Mouse (Mus musculus) spleen, adult 18-20 months (tissue): ENCODE measurements around the gene Stx8.

Experiments used
- DNase-seq, 2 experiments: peaks; one replicate each; pipeline ENCODE4 v3.0.0; 2022; ENCODE audit warnings: mixed read lengths in 2 of 2

Gene Stx8

DNA sequence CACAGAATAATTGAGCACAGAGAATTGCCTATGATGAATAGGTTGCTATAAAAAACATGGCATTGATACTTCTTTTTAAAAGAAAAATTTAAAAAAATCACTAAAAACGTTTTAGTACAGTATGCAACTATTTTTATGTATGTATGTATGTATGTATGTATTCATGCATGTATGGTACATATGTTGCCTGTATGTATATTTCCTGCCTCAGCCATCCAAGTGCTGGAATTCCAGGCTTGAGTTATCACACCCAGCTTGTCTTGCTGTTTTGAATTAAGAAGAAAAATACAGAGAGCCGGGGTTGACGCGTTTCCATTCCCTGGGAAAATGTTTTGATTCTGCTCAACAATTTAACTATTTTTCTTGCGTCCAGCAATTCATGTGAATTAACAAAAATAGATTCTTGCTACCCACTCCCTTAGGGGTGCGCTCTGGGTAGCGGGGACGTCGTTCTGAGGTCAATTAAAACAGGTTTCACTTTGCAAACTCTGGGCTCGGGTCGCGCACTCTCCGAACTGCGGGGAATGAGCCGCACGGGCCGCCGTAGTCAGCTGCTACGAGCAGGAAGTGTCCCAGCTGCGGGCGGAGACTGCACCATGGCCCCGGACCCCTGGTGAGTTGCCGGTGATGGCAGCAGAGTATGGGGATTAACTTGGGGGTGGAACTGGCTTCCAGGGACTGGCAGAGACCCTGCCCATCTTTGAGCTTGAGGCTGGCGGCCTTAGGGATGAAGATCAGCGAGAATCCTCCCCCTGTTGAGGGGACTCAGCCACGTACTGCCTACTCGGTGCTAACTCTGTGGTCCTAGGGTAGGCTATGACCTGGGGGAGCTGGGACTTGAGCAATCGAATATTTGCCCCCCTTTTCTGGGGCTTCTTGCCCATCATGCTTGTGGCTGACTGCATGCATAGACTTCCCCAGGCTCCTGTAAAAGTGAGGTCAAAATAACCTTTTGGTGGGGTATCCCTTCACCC, at the start of gene Stx8:
Gene Stx8, plus strand, starts transcription at position 289 of the 974 bp plus-strand sequence.
- peak; percentile 80 to 95 for DNase-seq

DNA sequence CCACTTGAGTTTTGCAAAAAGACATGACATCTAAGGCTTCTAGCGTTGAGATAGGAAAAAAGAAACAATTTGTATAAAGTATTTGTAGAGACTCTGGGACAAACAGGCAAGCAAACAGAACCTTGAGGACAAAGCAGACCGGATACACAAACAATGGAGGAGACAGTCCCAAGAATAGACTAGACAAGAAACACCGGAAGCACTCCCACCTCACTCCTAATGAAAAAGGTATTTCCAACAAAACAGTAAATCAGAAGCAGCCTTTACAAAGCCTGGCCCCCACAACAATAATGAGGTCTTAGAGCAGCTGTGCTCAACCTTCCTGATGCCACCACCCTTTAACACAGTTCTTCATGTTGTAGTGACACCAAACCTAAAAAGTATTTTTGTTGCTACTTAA, 48.9 kb upstream of the Stx8 start:
- no peak for DNase-seq

DNA sequence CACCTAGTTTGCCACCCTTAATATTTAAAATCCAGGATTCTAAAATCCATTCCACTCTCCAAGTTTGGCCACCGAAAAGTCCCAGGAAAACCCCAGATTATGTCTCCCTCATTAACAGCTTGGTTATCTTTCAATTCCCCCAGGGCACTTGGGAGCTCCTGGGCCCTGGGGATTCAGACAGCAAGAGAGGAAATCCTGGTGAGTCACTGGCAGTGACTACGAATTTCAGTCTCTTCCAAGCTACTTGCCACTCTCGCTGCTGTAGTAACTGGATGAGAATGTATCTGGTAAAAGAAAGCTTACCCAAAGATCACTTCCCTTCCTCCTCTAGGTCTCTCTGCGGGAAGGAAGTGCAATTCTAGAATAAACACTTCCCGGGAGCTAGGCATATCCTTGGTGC, 46.4 kb upstream of the Stx8 start:
- DNase-seq = no peak

DNA sequence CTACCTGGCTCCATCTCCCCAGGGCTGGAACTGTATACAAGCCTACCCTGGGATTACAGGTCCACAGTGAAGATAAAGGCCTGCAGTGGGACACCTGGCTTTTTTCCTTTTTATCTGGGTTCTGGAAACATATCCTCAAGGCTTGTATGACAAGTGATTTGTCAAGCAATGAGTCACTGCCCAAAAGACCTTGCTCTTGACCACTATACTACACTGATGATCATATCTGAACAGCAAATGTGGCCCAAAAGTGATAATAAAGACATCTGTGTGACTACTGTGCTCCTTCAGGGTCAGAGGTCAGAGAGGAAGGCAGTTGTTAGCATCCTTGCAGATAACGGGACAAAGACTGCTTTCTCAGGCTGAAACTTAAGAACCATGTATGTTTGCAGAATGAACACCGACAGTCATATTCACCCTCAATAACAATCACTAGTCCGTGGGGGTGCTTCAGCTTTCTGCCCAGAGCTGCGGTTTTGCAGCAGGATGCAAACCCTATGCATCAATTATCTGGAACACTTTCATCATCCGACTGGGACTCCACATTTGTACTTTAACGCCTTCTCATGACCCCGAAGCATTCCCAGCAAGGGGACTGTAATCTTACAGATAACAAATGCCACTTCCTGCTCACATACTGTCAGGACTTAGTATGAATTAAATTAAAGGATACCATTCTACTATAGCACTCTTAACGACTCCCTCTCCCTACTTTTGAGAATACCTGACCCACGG, 45.6 kb upstream of the Stx8 start:
- no peak for DNase-seq

DNA sequence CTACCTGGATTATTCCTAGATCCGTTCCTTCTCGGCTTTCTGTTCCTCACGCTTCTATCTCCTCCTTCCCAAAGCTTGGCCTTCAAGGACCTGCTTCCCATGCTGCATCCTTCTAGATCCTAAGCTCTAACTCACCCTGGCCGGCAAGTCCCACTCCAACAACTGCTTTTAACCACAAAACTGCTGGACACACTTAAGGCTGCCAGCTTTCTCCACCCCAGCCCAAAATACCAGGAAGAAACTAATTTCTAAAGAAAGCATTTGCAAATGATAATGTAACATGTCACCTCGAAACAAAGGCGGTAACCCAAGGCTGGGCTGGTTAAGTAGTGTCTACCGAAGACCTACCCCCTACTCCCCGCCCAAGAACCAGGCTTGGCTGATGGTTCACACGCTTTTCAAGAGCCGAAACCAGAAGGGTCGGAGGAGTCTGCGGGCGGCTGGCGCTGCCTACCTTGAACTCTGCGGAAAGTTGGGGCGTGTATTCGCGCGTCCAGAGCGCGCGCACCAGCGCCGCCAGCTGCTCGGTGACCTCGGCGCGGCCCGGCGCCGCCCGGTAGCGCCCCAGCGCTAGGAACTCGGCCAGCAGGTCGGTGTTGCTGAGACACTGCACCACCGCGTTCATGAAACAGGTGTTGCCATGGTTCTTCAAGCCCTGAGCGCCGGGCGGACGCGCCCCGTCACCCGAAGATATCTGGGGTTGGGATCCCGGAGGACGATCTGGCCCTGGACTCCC, 44.7 kb upstream of the Stx8 start:
- peak in 1 of 2 experiments; percentile 9 for DNase-seq

DNA sequence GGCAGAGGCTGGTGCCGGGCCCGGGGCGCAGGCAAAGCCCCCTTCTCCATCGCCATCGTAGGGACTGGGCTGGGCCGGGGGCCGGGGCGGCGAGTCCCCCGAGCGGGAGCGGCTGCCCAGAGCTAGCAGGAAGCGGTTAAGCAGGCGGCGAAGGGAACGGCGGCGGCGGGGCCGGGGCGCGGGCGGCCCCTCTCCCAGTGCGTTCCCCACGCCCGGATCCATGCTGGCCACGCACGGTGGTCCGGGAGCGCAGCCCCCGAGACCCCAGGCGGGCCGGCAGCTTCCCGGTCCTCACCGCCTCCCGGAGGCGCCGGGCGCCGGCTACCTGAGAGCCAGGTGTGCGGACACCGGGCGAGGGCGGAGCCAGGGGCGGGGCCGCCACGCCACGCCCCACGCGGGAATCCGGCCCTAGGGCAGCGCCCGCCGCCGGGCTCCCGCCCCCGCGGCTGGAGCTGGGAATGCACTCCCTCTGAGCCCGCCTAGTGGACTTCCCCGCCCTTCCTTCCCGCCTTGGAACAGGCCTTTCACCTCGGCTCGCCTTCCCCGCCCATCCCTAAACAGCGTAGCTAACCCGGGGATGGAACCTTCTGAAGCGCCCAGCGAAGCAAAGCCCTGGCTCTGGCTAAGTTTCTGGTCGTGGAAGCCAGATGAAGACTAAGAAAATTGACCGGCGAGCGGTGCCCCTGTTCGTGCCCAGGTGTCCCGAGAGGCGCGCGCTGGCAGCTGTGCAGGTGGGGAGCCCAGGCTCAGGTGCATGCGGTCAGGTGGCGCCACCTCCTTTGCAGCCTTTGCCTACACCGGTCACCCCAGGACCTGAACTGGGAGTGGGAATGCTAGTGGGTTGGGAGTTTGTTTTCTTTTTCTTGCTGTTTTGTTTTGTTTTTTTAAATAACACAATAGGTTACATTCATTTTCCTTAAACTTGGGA, 43.9 kb upstream of the Stx8 start, which contains the start of gene Usp43:
Gene Usp43, minus strand, starts transcription at position 327 of the 928 bp plus-strand sequence.
- DNase-seq = no peak

DNA sequence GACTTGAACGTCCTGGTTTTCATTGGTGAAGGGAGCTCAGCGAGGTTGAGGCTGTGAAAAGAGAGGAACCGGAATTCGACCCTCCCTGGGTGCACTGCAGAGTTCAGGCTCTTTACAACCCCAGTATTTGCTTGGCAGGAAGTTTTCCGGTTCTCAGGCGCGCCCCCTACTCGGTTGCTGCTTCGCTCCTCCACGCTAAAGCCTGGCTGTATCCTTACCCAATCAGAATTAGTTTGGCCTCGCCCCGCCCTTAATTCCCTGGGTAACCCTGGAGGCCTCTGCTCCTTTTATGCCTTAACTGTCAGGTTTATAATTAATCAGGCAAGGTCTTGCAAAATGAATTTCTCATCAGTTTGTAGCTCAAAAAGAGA, 43.3 kb upstream of the Stx8 start:
- DNase-seq = peak; percentile 8 to 45

DNA sequence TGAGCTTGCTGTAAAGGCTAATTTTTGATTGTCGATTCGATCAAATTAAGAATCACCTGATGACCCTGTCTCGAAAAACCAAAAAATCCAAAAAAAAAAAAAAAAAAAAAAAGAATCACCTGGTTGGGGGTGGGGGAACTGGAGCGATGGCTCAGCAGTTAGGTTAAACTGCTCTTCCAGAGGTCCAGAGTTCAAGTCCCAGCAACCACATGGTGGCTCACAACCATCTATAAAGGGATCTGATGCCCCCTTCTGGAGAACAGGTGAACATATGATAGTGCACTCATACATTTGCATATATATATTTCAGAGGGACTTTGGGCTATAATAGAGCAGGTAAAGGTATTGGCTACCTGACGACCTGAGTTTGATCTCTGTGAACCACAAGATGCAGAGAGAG, 42.3 kb upstream of the Stx8 start:
- no peak for DNase-seq

DNA sequence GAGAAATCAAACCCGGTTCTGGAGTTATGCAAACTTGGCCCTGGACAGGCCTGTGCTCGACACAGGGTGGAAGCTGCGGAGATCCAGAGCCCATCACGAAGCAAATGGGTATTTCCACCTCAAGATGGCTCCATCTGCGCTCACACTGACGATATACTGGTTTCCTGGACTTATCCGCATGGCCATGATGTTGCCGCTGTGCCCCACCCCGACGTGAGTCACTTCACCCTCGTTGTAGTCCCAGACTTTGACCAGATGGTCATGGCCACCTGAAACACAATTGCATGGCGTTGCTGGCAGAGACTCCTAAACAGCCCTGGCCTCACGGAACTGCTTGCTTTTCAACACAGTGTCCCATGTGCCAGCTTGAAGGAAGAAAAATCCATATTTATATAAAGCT, 41.0 kb upstream of the Stx8 start:
- DNase-seq = no peak

DNA sequence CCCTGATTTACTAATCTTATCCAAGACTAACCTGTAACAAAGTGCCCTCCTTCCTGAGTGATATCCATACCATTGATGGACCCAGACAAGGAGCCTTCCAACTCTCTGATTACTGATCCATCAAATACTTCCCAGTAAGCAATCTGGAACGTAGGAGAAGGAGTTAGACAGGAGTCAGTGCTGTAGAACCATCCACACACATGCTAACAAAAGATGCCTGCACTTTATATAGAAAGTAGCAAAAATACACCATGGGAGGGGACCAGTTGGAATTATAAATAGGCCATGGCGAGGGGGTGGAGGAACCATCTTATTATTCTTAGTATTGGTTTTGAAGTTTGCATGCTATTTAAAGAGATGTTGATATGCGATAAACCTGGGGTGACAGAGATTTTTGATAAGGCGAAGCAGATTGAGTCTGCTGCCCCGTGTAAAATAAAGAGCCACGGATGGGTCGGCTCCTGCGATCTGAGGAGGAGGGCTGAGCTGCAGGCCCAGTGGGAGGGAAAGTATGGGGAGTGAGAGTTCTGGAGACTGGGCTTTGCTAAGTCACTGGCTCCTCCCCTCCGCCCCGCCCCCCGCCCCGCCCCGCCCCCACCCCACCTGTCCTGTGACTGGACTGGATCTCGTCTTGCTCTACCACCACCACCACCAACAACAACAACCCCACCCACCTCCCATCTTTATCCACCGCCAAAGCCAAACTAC, 39.5 kb upstream of the Stx8 start:
- no peak for DNase-seq

DNA sequence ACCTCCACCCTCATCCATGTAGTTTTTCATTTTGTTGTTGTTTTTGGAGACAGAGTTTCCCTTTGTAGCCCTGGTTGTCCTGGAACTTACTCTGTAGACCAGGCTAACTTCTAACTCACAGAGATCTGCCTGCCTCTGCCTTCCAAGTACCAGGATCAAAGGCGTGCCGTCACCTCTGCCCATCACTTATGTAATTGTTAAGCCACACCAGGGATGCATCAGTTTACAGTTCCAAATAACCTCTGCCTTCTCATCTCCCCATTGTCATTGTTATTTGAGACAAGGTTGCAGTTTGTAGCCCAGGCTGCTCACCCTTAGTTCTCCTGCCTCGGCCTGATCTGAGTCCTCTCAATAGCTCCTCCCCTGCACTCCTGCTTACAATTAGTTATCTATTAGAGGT, 33.8 kb upstream of the Stx8 start:
- no peak for DNase-seq

DNA sequence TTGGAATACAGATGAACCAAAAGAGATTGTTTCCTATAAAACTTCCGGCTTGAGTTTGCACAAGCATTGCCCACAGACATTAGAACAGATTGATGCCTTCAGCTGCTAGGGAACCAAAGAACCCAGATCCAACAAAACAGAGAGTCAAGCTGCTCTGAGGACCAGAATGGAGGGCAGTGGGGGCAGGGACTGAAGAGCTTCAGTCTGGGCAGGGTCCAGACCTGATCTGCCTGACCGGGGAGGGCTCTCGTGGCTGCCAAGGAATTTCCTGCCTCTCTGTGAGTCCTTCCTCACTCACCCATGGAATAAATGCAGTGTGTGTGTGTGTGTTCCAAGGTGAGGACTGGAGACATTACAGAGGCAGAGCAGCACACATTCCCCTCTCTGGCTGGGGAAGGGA, 17.8 kb upstream of the Stx8 start:
- no peak for DNase-seq

DNA sequence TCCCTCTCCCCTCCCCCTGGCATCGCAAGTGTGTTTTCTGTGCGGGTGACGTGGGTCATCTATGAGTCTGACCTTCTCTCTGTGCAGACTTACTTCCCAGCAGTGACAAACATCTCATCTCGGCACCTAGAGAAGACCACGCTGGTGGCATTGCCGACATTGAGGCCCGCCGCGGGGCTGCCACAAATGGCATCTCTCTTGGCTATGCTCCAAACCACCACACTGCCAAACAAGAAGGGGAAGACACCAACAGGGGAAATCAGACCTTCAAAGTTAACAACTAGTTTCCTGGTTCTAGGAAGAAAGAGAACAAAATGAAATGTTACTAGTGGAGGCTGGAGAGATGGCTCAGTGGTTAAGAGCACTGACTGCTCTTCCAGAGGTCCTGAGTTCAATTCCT, 16.5 kb upstream of the Stx8 start:
- no peak for DNase-seq

DNA sequence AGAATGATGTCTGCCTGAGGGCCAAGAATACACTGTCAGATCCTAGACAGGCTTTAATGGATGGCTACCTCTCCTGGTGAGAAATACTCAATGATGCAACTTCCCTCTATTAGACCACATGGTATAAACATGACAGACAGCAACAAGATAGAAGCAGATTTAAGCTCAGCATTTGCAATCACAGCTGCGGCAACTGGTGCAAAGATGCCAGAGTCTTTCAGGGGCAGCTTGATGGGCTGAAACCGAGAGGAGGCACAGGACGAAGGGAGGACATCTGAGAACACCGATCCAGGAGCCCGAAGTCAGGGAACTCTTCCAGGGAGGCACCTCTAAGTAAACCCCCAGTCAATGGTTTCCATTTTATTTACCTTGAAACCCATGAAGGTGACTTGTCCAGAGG, 12.4 kb upstream of the Stx8 start:
- no peak for DNase-seq

DNA sequence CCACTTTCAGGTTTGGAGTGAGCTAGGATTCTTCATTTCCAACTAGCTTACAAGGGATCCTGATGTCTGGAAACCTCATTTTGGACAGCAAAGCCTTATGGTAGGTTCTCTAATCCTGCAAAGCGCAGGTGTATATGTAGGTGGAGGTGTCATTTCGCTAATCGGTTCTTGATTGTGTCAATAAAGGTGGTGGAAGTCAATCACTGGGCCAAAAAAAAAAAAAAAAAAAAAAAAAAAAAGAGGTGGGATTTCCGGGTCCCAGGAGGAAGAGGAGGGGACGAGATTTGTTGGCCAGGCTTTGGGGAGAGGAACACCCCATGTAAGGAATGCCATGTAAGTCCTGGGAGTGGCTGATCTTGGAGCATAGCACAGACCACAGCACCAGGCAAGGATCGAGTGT, 11.6 kb upstream of the Stx8 start:
- DNase-seq = no peak

DNA sequence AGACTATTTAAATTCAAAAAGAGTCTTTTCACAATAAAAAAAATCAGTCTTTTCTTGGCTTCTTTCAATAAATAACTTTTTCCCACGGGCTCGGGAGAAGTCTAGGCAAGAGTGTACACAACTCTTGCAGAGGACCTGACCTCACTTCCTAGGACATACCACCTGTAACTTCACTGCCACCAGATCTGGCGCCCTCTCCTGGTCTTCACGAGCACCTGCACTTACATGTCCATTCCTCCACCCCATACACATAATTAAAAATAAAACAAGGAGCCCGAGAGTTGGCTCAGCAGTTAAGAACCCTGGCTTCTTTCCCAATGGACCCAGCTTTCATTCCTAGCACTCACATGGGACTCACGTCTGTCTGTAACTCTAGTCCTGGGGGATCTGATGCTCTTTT, 1.9 kb upstream of the Stx8 start:
- DNase-seq = no peak

DNA sequence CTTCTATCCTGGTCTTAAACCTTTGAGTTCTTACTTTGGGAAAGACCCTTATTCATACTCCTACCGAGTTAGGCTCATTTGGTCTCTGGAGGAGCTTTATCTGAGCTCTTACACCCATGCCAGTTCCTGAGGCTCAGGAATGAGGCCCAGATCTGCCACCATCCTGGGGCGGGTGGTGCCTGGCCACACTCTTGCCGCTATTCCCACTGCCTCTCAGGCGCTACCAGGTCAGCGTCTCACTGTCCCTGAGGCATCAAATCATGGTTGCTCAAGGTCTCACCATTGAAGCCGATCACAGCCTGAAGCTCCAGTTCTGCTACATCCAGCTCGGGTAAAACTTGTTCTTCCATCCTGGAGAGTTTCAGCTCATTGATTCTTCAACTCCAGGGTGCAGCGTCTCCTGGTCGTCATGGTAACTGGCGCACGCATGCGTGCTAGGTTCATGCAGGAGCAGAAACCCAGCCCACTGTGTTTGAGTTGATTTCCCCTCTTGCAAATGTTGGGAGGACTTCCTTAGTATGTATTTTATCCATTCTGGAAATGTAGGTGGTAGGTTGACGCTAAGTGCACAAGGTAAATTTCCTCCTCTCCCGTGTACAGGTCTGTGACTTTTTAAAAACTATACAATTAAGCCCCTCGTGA, 630 bp upstream of the Stx8 start, which contains the start of gene Cfap52:
Gene Cfap52, minus strand, starts transcription at position 410 of the 642 bp plus-strand sequence.
- peak; percentile 62 to 78 for DNase-seq

DNA sequence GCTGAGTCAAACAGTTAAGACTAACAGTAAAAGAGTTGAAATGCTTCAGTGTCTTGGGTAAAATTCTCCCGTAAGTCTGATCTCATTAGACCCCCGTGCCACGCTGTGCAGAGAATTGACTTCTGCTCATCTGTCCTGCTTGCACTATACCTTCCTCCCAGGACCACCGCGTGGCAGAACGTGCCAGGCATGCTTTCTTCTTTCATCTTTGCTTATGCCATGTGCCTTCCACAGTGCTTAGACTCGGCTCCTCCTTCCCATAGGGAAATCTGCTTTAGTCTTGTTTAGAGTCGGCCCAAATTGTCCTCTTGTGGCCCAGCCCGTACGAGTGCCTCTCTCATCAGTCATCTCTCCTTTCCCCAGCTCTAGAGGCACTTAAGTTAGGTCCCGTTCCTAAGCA, 1.8 kb downstream of the Stx8 start:
- no peak for DNase-seq

DNA sequence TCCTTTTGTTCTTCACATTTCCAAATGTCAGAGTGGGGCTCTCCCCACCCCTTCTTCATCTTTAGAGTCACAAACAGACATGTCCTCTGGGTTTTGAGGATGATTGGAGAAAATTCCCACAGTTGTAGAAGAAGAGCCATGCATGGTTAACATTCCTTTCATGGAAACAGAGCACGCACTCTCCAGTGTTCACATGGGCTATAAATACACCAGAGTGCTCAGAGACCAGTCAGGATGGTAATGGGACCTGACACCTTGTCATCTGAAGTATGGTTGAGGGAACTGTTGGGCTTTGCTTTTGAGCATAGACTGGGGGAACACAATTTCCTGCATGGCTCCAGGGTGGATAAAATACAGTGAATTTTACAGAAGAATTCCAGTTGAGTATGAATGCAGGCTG, 6.6 kb downstream of the Stx8 start:
- no peak for DNase-seq

DNA sequence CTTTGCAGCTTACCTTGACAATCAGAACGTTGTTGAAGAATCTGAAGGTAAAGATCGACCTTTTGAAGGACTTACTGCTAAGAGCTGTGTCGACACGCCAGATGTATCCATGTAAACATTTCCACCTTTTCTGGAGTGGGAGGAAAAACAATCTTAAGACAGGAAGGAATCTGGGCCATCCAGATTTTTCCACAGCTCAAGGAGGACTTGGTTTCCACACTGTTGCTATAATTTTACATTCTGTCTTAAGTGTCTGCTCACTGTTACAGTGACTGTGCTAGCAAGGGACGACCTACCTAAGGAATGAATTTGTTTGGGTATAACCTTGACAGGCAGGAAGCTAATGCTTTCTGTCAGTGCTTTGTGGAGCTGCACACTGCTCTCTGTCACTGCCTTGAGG, 7.2 kb downstream of the Stx8 start:
- DNase-seq = no peak

DNA sequence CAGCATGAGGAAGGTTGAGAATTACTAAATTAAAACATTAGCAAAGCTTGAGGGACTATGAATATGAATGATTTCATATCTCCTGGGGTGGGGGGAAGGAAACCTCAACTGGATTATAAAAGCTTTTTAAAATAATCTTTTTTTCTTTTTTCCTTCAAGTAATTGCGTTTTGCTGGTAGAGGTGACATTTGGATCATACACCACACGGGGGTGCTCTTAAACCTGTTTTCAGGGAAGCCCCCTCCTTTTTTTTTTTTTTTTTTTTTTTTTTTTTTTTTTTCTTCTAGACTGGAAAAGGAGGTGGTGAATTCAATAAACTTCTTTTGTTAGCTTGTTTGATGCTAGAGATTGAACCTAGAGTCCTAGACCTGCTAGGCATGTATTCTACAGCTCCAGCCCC, 9.3 kb downstream of the Stx8 start:
- no peak for DNase-seq
